Mouse (Mus musculus) ES-Bruce4 (cell line): ENCODE measurements around the gene Dnmt1. TPM values are rescaled to one million over a fixed set of nuclear protein-coding genes. Genes with fewer than 3 reads are reported as not detected.

ENCODE experiments used
- H3K27ac ChIP-seq: 2 replicates; pipeline ENCODE4 v1.5.1; 2012; ENCODE audit warnings: low read length, inconsistent platforms; ENCODE audit not compliant: insufficient read depth
- H3K27me3 ChIP-seq: 2 replicates; pipeline ENCODE4 v1.6.1; 2012; ENCODE audit warnings: mild to moderate bottlenecking, low read length, inconsistent platforms; ENCODE audit not compliant: control insufficient read depth, poor library complexity, insufficient read depth, severe bottlenecking
- H3K36me3 ChIP-seq: 2 replicates; pipeline ENCODE4 v1.6.1; 2012; ENCODE audit warnings: inconsistent platforms, mild to moderate bottlenecking, low read length, moderate library complexity; ENCODE audit not compliant: control insufficient read depth, poor library complexity, insufficient read depth, severe bottlenecking
- H3K4me1 ChIP-seq: one replicate; pipeline ENCODE4 v1.8.1; 2011; ENCODE audit warnings: low read length; ENCODE audit not compliant: control insufficient read depth, insufficient read depth
- H3K4me3 ChIP-seq: 2 replicates; pipeline ENCODE4 v1.5.1; 2011; ENCODE audit warnings: low read depth, mild to moderate bottlenecking, low read length
- H3K9ac ChIP-seq: 2 replicates; pipeline ENCODE4 v1.6.1; 2012; ENCODE audit warnings: low read depth, mild to moderate bottlenecking, inconsistent platforms; ENCODE audit not compliant: poor library complexity, severe bottlenecking
- H3K9me3 ChIP-seq: replicated peaks from 2 replicates; pipeline ENCODE4 v1.6.1; 2012; ENCODE audit warnings: mild to moderate bottlenecking, low read length, inconsistent platforms; ENCODE audit not compliant: control insufficient read depth, poor library complexity, insufficient read depth, severe bottlenecking
- CTCF ChIP-seq: IDR thresholded peaks from one replicate; pipeline ENCODE4 v1.8.1; 2011; ENCODE audit warnings: low read depth, low read length
- EP300 ChIP-seq: IDR thresholded peaks from 2 replicates; pipeline ENCODE4 v1.6.1; 2011; ENCODE audit warnings: low read depth, low read length; ENCODE audit not compliant: insufficient read depth
- POLR2A ChIP-seq: IDR thresholded peaks from one replicate; pipeline ENCODE4 v1.8.1; 2011; ENCODE audit warnings: low read length; ENCODE audit not compliant: insufficient read depth
- polyA plus RNA-seq: library from polyadenylated mRNA; stranded (reverse); fragments of >200 nt; gene quantifications from 2 replicates; pipeline ENCODE4 v1.2.4, GENCODE M21; 2011; ENCODE audit warnings: low read depth; ENCODE audit not compliant: missing spikeins, insufficient read depth, insufficient read length

Dnmt1 gene
- polyA plus RNA-seq, 1 experiment, result 120 TPM

DNA sequence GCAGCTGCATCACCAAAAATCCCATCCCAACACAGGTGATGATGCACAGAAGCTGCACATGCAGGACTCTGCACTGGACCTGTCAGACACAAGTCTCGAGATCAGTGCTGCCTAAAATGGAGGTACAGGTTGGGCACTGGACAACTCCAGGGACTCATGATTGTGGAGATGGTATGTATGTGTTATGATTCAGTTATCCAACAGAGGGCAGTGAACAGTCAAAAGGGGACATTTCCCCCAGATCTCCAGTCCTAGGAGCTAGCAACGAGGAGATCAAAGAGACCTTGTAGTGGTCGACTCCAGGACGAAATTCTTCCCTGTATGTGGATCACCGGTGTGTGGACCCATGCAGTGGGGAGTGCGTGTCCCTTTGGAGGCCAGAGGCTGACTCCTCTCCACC is 99.8 kb downstream of the Dnmt1 start:
- no peaks in the 10 kb centered on the region for H3K27me3 ChIP-seq
- no peak overlapping the region for H3K27ac ChIP-seq
- no peaks in the 10 kb centered on the region for H3K4me1 ChIP-seq
- no peak overlapping the region for H3K4me3 ChIP-seq
- no peaks in the 10 kb centered on the region for H3K36me3 ChIP-seq
- no peak overlapping the region for H3K9ac ChIP-seq
- H3K9me3 ChIP-seq, result no peaks in the 10 kb centered on the region
- TF ChIP-seq CTCF, result no peak
- TF ChIP-seq POLR2A, result no peak
- TF ChIP-seq EP300, result no peak

Other genes starting within 250 kb of the Dnmt1 start
- 3.3 and 4.4 TPM in 2 replicates for gene Olfm2, start 213.5 kb downstream of the Dnmt1 start, polyA plus RNA-seq
- gene Col5a3, start 144.8 kb downstream of the Dnmt1 start, polyA plus RNA-seq, result 1.3 and 1.6 TPM in 2 replicates
- gene Rdh8, start 141.4 kb downstream of the Dnmt1 start, polyA plus RNA-seq, result not detected in 2 replicates
- gene A230050P20Rik, start 91.2 kb downstream of the Dnmt1 start, polyA plus RNA-seq, result 20.5 and 23.9 TPM in 2 replicates
- gene Angptl6, start 80.2 kb downstream of the Dnmt1 start, polyA plus RNA-seq, result 1.3 and 2.0 TPM in 2 replicates
- gene Ppan, start 71.7 kb downstream of the Dnmt1 start, polyA plus RNA-seq, result 76.9 and 81.2 TPM in 2 replicates
- 206 and 216 TPM in 2 replicates for gene Eif3g, start 61.3 kb downstream of the Dnmt1 start, polyA plus RNA-seq
- gene S1pr2, start 16.9 kb upstream of the Dnmt1 start, polyA plus RNA-seq, result 14.1 and 19.9 TPM in 2 replicates
- gene Mrpl4, start 42.9 kb upstream of the Dnmt1 start, polyA plus RNA-seq, result 45.1 and 50.9 TPM in 2 replicates
- gene Icam1, start 56.1 kb upstream of the Dnmt1 start, polyA plus RNA-seq, result 24.9 and 25.7 TPM in 2 replicates
- 1.3 TPM in 1 of 2 replicates, not detected in the other for gene Icam4, start 69.5 kb upstream of the Dnmt1 start, polyA plus RNA-seq
- gene Icam5, start 72.2 kb upstream of the Dnmt1 start, polyA plus RNA-seq, result 0.94 and 1.3 TPM in 2 replicates
- 2.5 TPM in 1 of 2 replicates, not detected in the other for gene Zglp1, start 107.2 kb upstream of the Dnmt1 start, polyA plus RNA-seq
- gene Gm49373, start 113.2 kb upstream of the Dnmt1 start, polyA plus RNA-seq, result 1.0 and 1.4 TPM in 2 replicates
- gene Fdx1l, start 113.7 kb upstream of the Dnmt1 start, polyA plus RNA-seq, result 25.9 and 38.8 TPM in 2 replicates
- 4.7 and 6.3 TPM in 2 replicates for gene Gm38431, start 132.1 kb upstream of the Dnmt1 start, polyA plus RNA-seq
- 60.7 and 61.9 TPM in 2 replicates for gene Raver1, start 132.1 kb upstream of the Dnmt1 start, polyA plus RNA-seq
- 15.5 and 17.8 TPM in 2 replicates for gene Tyk2, start 171.4 kb upstream of the Dnmt1 start, polyA plus RNA-seq
- gene Cdc37, start 190.1 kb upstream of the Dnmt1 start, polyA plus RNA-seq, result 164 and 171 TPM in 2 replicates
- 9.5 and 10.4 TPM in 2 replicates for gene Pde4a, start 205.8 kb upstream of the Dnmt1 start, polyA plus RNA-seq